Mouse (Mus musculus) central nervous system, embryonic 11.5 days (tissue): ENCODE measurements around the gene Fam227b. TPM values are rescaled to one million over a fixed set of nuclear protein-coding genes. Genes with fewer than 3 reads are reported as not detected.

Experiments
- polyA plus RNA-seq: library from polyadenylated mRNA; depleted of rRNA; stranded (reverse); fragments of >200 nt; gene quantifications from 2 replicates; pipeline ENCODE4 v1.2.3, GENCODE M21; 2012; rRNA removed

The Fam227b gene
- not detected in 2 replicates for polyA plus RNA-seq

DNA sequence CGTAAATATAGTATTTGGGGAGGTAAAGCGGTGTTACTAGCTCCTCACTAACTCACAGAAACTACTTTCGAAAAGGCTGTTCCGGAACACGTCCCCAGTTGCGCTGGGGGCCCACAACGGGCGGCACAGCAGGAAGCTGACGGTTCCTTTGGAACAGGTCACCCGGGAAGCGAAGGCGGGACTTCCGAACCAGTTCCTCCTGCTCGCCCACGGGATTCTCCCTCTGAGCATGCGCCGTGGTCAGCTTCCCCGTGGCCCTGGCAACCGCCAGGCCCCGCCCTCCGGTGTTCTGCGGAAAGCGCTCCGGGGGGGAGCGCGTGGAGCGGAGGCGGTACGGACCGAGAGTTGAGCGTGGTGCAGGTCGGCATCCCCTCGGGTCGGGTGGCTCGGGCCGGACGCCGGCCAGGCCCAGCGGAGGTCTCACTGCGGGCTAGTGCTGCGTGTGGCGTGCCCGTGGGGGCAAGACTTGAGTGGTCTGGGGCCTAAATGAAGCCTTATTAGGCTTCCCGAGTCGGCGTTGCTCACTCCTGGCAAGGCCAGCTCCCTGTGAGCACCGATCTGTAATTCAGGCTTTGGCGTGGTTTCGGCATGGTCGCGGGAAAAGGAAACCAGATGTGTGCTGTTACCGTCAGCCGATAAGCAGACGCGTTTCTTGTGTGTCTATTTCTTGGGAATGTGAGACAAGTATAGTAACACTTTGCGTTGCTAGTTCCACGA is at the start of gene Fam227b, which contains the start of gene Dtwd1:
TSS of gene Fam227b (minus strand) at position 150 of the 717 bp plus-strand sequence.
TSS of gene Dtwd1 (plus strand) at position 287 of the 717 bp plus-strand sequence.

DNA sequence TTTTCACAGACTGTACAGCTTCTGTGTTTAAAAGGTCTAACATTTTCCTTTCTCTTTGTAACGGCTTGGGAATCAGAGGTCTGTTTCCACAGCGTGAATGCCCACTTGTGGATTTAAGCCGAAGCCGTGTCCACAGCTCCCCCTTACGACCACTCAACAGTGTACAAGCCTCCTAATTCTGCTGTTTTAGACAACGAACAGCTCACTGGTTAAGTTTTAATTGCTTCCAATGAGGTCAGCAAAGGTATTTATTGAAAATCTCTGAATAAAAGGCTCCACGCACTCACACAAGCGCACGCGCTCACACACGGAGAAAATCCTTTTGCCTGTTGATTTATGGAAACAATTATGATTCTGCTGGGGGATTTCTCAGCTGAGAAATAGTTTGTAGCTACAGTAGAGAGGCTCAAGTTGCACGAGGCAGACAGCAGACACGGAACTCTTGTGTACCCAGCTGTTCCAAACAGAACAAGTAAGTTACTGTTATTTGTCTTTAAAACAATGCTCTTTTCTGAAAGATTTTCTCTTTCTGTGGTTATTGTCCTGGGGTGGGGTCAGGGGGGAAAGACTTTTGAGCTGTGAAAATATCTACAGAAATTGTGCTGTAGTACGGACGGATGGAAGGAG is 117.3 kb downstream of the Fam227b start, which contains the start of gene Fgf7:
TSS of gene Fgf7 (plus strand) at position 280 of the 627 bp plus-strand sequence.

Other genes with a start within 250 kb of the Fam227b start
- 1.2 and 2.0 TPM in 2 replicates for gene Fgf7, start 117.3 kb downstream of the Fam227b start, polyA plus RNA-seq
- gene Dtwd1, start 137 bp upstream of the Fam227b start, polyA plus RNA-seq, result 13.8 and 17.8 TPM in 2 replicates
- gene Gm17555, start 63.1 kb upstream of the Fam227b start, polyA plus RNA-seq, result not detected in 2 replicates